Mouse (Mus musculus) CH12.LX (cell line): Measurements from ENCODE around the gene Vwf.

Experiments used
- CHD2 ChIP-seq: IDR thresholded peaks from 2 replicates; pipeline ENCODE4 v1.6.1; 2011; ENCODE audit warnings: low read length, improper control_type of control experiment
- HCFC1 ChIP-seq: IDR thresholded peaks from 2 replicates; pipeline ENCODE4 v1.6.1; 2012; ENCODE audit warnings: low read depth, mild to moderate bottlenecking, inconsistent platforms, low read length, improper control_type of control experiment
- TBP ChIP-seq: conservative IDR thresholded peaks from 2 replicates; pipeline ENCODE4 v1.6.1; 2011; ENCODE audit warnings: low read depth, low read length, improper control_type of control experiment

GRCm38 (mm10) chr6:125524027-125524426, 22.5 kb upstream of the Vwf start:
- TF ChIP-seq TBP = no peak
- TF ChIP-seq CHD2 = no peak
- TF ChIP-seq HCFC1 = no peak
